Mouse (Mus musculus): ENCODE results near the gene Nxn.

Nxn gene

GRCm38 (mm10) chr11:76399587-76400330, 819 bp upstream of the Nxn start:
- DNase-seq (ENCODE audit: low read depth, low spot score) = peak; percentile 39

GRCm38 (mm10) chr11:76398312-76398797, 585 bp downstream of the Nxn start:
- DNase-seq (ENCODE audit: low read depth, low spot score) = no peak

- peak; percentile 44 for DNase-seq (ENCODE audit: low read depth, low spot score)
Measured at GRCm38 (mm10) chr11:76397650-76398311, 1.2 kb downstream of the Nxn start.

GRCm38 (mm10) chr11:76392996-76393395, 5.9 kb downstream of the Nxn start:
- peak; percentile 87 for DNase-seq (ENCODE audit: low read depth, low spot score)

- DNase-seq (ENCODE audit: low read depth, low spot score) = peak; percentile 61
Measured at GRCm38 (mm10) chr11:76392532-76392931, 6.4 kb downstream of the Nxn start.

GRCm38 (mm10) chr11:76388711-76389110, 10.2 kb downstream of the Nxn start:
- peak; percentile 72 for DNase-seq (ENCODE audit: low read depth, low spot score)

- peak; percentile 80 for DNase-seq (ENCODE audit: low read depth, low spot score)
Measured at GRCm38 (mm10) chr11:76387097-76387496, 11.8 kb downstream of the Nxn start.

- peak; percentile 55 for DNase-seq (ENCODE audit: low read depth, low spot score)
Measured at GRCm38 (mm10) chr11:76385746-76386145, 13.2 kb downstream of the Nxn start.

- DNase-seq (ENCODE audit: low read depth, low spot score) = no peak
Measured at GRCm38 (mm10) chr11:76385017-76385416, 13.9 kb downstream of the Nxn start.

GRCm38 (mm10) chr11:76384307-76384706, 14.6 kb downstream of the Nxn start:
- DNase-seq (ENCODE audit: low read depth, low spot score) = no peak

GRCm38 (mm10) chr11:76382711-76383324, 16.1 kb downstream of the Nxn start:
- no peak for DNase-seq (ENCODE audit: low read depth, low spot score)

GRCm38 (mm10) chr11:76381201-76381885, 17.6 kb downstream of the Nxn start:
- DNase-seq (ENCODE audit: low read depth, low spot score) = peak; percentile 65

- no peak for DNase-seq (ENCODE audit: low read depth, low spot score)
Measured at GRCm38 (mm10) chr11:76379921-76380544, 18.9 kb downstream of the Nxn start.

GRCm38 (mm10) chr11:76376425-76376824, 22.5 kb downstream of the Nxn start:
- DNase-seq (ENCODE audit: low read depth, low spot score) = no peak

GRCm38 (mm10) chr11:76374491-76375185, 24.3 kb downstream of the Nxn start:
- DNase-seq (ENCODE audit: low read depth, low spot score) = peak; percentile 84

- no peak for DNase-seq (ENCODE audit: low read depth, low spot score)
Measured at GRCm38 (mm10) chr11:76372534-76372933, 26.4 kb downstream of the Nxn start.

GRCm38 (mm10) chr11:76372120-76372519, 26.8 kb downstream of the Nxn start:
- no peak for DNase-seq (ENCODE audit: low read depth, low spot score)

GRCm38 (mm10) chr11:76370491-76370890, 28.4 kb downstream of the Nxn start:
- no peak for DNase-seq (ENCODE audit: low read depth, low spot score)

- DNase-seq (ENCODE audit: low read depth, low spot score) = peak; percentile 59
Measured at GRCm38 (mm10) chr11:76366720-76367119, 32.2 kb downstream of the Nxn start.

- no peak for DNase-seq (ENCODE audit: low read depth, low spot score)
Measured at GRCm38 (mm10) chr11:76364038-76364437, 34.9 kb downstream of the Nxn start.

- no peak for DNase-seq (ENCODE audit: low read depth, low spot score)
Measured at GRCm38 (mm10) chr11:76363636-76364035, 35.3 kb downstream of the Nxn start.
